Mouse (Mus musculus) bone marrow macrophage, adult 2 months (primary cell): ENCODE measurements at regions not wholly inside any gene's neighbourhood (a gene's known extent, or its start where the extent isn't known, plus 50 kb on each side); places are given as distances from the start of the nearest gene placed in this dataset.

ENCODE experiments used
- CTCF ChIP-seq: IDR thresholded peaks from 2 replicates; pipeline ENCODE4 v1.5.1; 2012; ENCODE audit warnings: low read depth, mild to moderate bottlenecking, low read length, moderate library complexity
- POLR2A ChIP-seq: IDR thresholded peaks from 2 replicates; pipeline ENCODE4 v1.6.1; 2012; ENCODE audit warnings: mild to moderate bottlenecking, low read depth, low read length, borderline replicate concordance

DNA sequence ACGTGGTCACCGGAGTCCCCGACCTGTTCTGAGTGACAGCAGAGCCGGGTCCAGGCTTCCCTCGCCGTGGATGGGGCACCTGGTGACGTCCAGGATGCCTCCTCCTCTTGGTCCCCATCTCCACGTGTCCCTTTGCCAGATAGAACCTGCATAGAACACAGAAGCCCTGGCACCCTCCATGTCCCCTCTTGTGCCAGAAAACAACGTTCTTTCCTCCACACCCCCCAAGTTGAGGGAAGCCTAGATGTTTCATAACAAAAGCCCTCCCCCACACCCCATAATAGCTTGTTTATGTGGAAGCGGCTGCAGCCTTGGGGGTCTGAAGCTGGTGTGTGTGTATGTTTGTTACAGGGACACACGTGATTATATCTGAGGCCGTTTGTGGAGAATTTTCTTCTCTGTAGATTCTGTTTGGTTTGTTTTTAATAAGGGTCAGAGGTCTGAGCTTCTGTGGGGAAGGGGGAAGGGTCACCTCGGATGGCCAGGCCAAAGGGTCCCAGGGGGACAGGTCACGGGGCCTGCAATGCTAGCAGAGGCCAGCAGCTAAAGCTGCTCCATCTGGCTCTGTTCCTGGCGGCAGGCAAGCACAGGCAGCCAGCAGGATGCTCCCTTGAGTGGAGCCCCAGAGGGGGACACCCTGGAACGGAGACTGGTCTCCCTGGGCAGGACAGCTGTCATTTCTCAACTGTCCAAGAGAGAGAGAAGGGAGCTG lies 64.2 kb downstream of the Cstad start:
- TF ChIP-seq CTCF (no peak), POLR2A (no peak)
